ENCODE assay signal across 12 mouse cellular contexts in the genomic region with DNA sequence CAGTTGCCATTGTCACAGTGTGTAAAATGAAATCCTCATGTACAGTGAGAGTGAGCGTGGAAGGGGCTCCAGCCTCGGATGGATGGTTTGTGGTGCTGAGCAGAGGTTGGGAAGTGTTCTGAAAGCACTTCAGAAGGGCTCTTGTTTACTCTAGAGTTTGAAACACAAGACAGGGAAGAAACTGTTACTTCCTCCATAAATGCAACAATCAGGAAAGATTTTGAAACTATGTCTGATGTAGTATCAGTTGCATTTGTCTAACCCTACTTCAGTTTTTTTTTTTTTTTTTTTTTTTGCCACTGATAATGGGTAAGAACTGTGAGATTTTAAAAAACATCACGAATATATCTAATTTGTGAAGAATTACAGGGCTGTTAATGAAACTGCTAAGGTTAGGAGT.
"Had no signal": no experiment of that assay in that cellular context is flagged by ENCODE, and none has a peak within 500 bp of the region (broad histone marks: within the 10 kb centered on the region; RNA-seq: fewer than 3 reads in every experiment).

No protein-coding gene starts in this region.

- ATAC-seq: liver, postnatal 0 days; lung, postnatal 0 days; midbrain, embryonic 13.5 days; midbrain, embryonic 15.5 days had no signal

- DNase-seq: liver, embryonic 13.5 days; liver, postnatal 0 days; lung, adult 2 months; lung, postnatal 14 days; lung, postnatal 4 days; right cerebral cortex, postnatal 14 days; thymus, adult 18-20 months; thymus, postnatal 14 days; thymus, postnatal 36 days had no signal
